Mouse (Mus musculus) embryonic facial prominence, embryonic 10.5 days (tissue): Measurements from ENCODE around the gene Arntl. TPM values are rescaled to one million over a fixed set of nuclear protein-coding genes. Genes with fewer than 3 reads are reported as not detected.

Source experiments
- DNase-seq: peaks from one replicate; pipeline ENCODE4 v3.0.0-alpha.2; 2017; ENCODE audit warnings: low spot score
- H3K27ac ChIP-seq: fragments of 300-500 bp; sonication (generic); replicated peaks from 2 replicates; pipeline ENCODE4 v1.5.1; 2016; ENCODE audit warnings: mild to moderate bottlenecking
- H3K27me3 ChIP-seq: fragments of 300-500 bp; sonication (generic); replicated peaks from 2 replicates; pipeline ENCODE4 v1.6.1; 2016; ENCODE audit warnings: low read depth, mild to moderate bottlenecking; ENCODE audit not compliant: poor library complexity, severe bottlenecking
- H3K36me3 ChIP-seq: fragments of 300-500 bp; sonication (generic); replicated peaks from 2 replicates; pipeline ENCODE4 v1.6.1; 2016; ENCODE audit warnings: mild to moderate bottlenecking, moderate library complexity
- H3K4me1 ChIP-seq: fragments of 300-500 bp; sonication (generic); 2 replicates; pipeline ENCODE4 v1.6.1; 2016
- H3K4me3 ChIP-seq: fragments of 300-500 bp; sonication (generic); 2 replicates; pipeline ENCODE4 v1.5.1; 2016; ENCODE audit warnings: mild to moderate bottlenecking, moderate library complexity
- H3K9me3 ChIP-seq: fragments of 300-500 bp; sonication (generic); 2 replicates; pipeline ENCODE4 v1.6.1; 2016; ENCODE audit warnings: mild to moderate bottlenecking
- WGBS: fragments of 180-500 bp; shearing (Covaris S2); methylation state at CpG from one replicate; pipeline ENCODE4 v1.1.7; 2016; 5-methylcytosine and 5-hydroxymethylcytosine counted together
- polyA plus RNA-seq: library from polyadenylated mRNA; unstranded; fragments of >200 nt; fragmentation: Nextera tagmentation; extraction: Ambion mirVana; gene quantifications from 2 replicates; pipeline ENCODE4 v1.2.1, GENCODE M21; 2016

The Arntl gene
- polyA plus RNA-seq, 1 experiment from 2014 or later = 8.5 TPM

DNA sequence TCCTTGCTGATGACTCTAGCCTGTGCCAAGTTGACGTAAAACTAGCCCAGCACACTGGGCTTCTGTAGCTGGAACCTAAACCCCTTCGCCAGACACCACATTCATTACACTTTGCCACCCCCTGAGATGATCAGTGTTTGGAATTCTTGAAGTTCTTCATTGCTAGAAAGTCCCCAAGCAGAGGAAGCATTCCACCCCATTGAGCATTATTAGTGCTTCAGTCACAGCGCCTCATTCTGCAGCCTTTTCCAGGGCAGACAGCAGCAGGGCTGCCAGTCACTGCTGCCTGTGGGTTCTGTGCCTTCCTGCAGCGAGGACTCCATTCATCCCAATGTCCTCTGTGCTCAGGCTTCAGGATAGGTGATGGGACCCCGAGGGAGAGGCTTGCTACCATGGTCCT lies 37.9 kb downstream of the Arntl start:
- H3K4me1 ChIP-seq = peaks cover 10% of the 10 kb centered on the region; the same call in 1 of the 2 replicates
- DNase-seq = no peak
- no peaks in the 10 kb centered on the region for H3K9me3 ChIP-seq
- 78% methylated on average over 5 of the region's 5 CpGs for WGBS
- no peak overlapping the region for H3K4me3 ChIP-seq
- no peaks in the 10 kb centered on the region for H3K27me3 ChIP-seq
- H3K36me3 ChIP-seq = no peaks in the 10 kb centered on the region
- H3K27ac ChIP-seq = no peak overlapping the region

DNA sequence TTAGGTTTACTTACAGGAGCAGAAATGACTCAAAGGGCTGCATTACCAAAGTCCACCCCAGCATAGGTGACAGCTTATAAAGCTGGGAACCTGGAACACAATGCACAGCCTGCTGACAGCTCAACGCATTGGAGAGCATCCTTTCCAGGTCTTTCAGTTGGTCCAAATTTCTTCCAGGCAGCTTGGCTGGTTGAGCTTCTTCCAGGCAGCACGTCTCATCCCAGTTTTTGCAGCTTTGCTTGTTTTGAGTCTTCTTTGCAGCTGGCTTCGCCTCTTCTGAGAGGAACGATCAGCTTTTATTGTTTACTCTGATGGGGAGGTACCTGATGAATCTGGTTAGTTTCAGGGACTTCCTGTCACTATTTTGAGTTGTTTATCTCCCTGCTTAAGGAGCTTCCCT lies 39.2 kb downstream of the Arntl start:
- Histone ChIP-seq H3K9me3 (no peaks in the 10 kb centered on the region), H3K4me1 (peaks cover 22% of the 10 kb centered on the region)
- 80% methylated on average over 4 of the region's 4 CpGs for WGBS

DNA sequence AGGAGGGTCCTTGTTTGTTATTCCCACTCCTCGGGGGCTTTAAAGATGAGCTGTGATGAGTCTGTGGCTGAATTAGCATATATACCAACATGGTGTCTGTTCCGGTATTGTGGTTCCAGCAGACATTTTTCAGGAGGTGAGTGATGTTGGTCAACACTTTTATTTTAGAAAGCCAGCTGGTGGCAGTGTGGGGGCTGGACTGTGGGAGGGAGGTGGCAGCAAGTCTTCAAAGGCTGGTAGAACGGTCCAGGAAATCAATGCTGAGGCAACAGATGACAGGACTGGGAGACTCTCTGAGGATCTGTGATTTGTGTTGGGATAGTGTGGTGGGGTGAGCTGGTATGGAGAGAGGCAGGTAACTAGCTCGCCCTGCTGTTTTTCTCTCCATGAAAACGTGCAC lies 39.9 kb downstream of the Arntl start:
- H3K4me3 ChIP-seq = no peak overlapping the region
- H3K9me3 ChIP-seq = no peaks in the 10 kb centered on the region
- WGBS = 81% methylated on average over 5 of the region's 5 CpGs
- H3K4me1 ChIP-seq = peaks cover 22% of the 10 kb centered on the region
- no peaks in the 10 kb centered on the region for H3K27me3 ChIP-seq
- DNase-seq = no peak
- H3K36me3 ChIP-seq = no peaks in the 10 kb centered on the region
- H3K27ac ChIP-seq = no peak overlapping the region

More for the DNA sequence above, 39.2 kb downstream of the Arntl start:
- H3K36me3 ChIP-seq = no peaks in the 10 kb centered on the region
- H3K27ac ChIP-seq = no peak overlapping the region
- H3K27me3 ChIP-seq = no peaks in the 10 kb centered on the region
- H3K4me3 ChIP-seq = no peak overlapping the region
- DNase-seq = no peak

DNA sequence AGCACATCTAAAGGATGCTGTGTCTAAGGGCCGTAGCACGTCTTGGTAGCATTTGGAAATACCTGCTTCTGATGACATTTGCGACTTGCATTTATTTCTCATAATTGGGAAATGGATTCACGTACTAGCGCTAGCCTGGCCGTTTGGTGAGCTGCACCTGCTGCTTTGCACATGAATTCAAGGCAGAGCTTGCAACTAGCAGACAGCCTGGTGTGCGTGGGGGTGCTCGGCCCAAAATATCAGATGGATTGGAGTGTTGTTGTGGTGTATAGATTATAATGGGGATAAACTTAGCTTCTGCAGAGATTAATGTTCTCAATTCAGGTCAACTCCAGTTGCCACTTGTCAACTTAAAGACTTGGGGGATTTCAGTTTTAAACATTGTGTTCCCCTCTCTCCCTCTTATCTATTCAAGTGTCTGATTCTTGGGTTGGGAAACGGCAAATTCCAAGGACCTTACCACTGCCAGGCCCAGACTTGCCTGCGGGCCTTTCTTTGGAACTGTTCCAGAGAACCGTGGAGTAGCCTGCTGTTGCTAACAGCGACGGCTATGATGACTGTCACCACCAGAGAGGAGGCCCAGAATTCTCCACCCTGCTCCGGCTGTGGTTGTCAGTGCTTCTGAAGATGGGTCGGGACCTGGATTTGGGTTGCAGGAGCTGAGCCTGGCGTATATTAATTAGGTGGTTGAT lies 42.0 kb downstream of the Arntl start:
- Histone ChIP-seq H3K4me1 (peaks cover 22% of the 10 kb centered on the region), H3K27ac (no peak overlapping the region), H3K36me3 (no peaks in the 10 kb centered on the region), H3K9me3 (no peaks in the 10 kb centered on the region), H3K27me3 (no peaks in the 10 kb centered on the region), H3K4me3 (no peak overlapping the region)
- DNase-seq = no peak
- 80% methylated on average over 16 of the region's 16 CpGs for WGBS

DNA sequence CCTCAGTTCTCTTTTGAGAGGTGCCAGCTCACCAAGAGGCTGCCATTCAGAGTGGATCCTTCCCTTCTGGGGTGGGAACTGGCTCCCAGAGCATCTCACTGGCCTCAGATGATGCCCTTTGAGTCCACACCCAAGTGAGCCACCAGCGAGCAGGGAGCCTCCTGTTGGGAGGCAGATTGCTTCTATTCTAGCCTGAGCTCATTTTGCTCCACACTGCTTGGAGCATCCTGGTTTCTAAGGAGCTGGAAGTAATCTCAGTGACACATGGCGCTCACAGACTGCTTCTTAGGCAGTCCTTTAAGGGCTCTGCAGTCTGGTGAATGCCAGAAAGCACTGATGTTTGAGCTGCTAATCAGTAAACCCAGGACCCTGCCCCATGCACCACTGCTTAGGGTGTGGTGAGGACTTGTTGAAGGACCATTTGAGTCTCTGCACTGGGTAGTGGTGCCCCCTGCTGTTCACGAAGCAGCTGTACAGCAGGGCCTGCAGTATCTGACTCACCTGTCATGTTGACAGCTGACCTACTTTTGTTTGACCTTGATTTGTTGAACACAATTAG lies 43.2 kb downstream of the Arntl start:
- H3K27ac ChIP-seq = no peak overlapping the region; the same call in 1 of the 2 replicates

DNA sequence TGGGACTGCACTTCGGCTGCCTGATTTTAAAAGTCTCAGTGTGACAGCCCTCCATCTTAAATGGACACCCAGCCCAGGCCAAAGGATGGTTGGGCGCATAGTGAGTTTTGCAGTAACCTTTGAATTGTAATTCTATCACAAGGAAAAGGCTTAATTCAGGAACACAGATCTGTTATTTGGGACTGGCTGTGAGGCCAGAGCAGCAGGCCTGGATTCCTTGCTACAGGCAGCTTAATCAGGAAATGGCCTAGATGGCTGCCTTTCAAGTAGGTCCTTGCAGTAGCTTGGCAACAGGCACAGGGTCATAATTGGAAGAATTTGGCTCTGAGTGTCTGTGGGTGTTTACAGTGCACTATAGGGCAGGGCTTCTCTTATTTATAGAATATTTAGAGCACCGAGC lies 43.7 kb downstream of the Arntl start:
- H3K36me3 ChIP-seq = no peaks in the 10 kb centered on the region
- no peak overlapping the region for H3K27ac ChIP-seq
- DNase-seq = no peak
- 79% methylated on average over 3 of the region's 3 CpGs for WGBS
- H3K9me3 ChIP-seq = no peaks in the 10 kb centered on the region
- no peaks in the 10 kb centered on the region for H3K27me3 ChIP-seq
- H3K4me1 ChIP-seq = peaks cover 19% of the 10 kb centered on the region
- H3K4me3 ChIP-seq = no peak overlapping the region

More for the DNA sequence above, 43.2 kb downstream of the Arntl start:
- Histone ChIP-seq H3K4me3 (no peak overlapping the region), H3K36me3 (no peaks in the 10 kb centered on the region), H3K9me3 (no peaks in the 10 kb centered on the region), H3K4me1 (peaks cover 19% of the 10 kb centered on the region), H3K27me3 (no peaks in the 10 kb centered on the region)
- peak; percentile 55 for DNase-seq
- 45% methylated on average over 3 of the region's 3 CpGs for WGBS

DNA sequence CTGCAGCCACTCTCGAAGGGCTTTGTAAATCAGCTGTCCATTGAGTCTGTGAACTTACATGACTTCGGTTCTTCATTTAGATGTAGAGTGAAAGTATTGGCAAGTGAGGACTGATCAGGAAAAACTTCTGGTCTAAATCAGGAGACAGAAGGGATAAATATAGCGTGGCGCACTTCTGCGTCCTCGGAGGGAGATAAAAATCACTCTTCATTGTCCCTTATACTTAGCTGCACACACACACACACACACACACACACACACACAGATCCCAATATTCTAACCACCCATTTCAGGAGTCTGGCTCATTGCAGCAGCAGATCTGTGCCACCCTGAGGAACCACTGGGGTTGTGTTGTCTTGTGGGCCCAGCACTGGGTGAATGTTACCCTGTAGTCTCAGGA lies 44.3 kb downstream of the Arntl start:
- DNase-seq = no peak
- H3K27ac ChIP-seq = no peak overlapping the region
- no peak overlapping the region for H3K4me3 ChIP-seq
- H3K9me3 ChIP-seq = no peaks in the 10 kb centered on the region
- WGBS = 86% methylated on average over 6 of the region's 6 CpGs
- H3K27me3 ChIP-seq = no peaks in the 10 kb centered on the region
- peaks cover 19% of the 10 kb centered on the region for H3K4me1 ChIP-seq
- no peaks in the 10 kb centered on the region for H3K36me3 ChIP-seq

DNA sequence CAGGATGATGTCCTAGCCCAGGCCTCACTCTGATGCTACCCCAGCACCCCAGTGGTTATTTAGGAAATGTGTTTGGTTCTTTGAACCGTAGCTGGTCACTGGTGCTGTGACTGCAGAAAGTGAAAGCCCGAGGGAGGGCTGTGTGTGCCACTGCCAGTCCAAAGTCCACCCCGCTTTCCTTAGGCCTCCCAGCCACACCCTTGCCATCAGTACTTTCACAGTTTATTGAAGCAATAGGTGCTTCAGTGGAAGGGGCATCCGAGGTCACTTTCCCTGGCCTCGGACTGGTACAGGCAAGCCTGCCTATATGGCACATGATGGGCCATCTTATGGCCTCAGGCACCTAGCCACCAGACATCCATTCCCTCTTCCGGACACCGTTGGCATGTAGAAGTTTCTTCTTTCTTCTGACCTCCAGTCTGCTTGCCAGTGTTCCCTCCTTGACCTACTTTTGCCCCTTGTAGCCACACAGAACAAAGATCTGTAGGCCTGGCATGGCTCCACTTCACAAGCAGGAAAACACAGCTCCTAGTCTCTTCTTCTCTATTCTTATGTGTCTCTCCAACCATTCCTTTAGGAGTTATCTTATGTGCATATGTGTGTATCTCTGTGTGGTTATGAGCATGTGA lies 46.6 kb downstream of the Arntl start:
- no peak for DNase-seq
- WGBS = 92% methylated on average over 7 of the region's 7 CpGs
- H3K4me1 ChIP-seq = peaks cover 18% of the 10 kb centered on the region

DNA sequence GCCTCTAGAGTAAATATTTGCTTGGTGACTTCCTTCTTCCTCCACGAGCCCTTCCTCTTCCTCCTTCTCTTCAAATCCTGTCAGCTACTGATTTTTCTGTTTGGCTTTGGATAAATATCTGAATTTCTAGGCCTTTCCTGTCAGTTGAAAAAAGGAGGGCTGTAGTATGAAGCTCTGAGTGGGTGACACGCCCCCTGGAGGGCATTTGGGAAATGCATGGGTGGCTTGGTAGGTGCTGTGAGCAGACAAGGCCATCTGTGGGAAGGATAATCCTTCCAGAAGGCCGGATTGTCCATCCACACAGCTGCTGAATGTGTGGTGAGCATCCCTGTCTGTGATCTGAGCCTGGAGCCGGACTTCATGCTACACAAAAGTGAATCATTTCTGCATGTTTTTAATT lies 48.8 kb downstream of the Arntl start:
- no peaks in the 10 kb centered on the region for H3K9me3 ChIP-seq
- H3K36me3 ChIP-seq = no peaks in the 10 kb centered on the region
- no peak overlapping the region for H3K4me3 ChIP-seq
- peak; percentile 62 for DNase-seq
- WGBS = 49% methylated on average over 4 of the region's 4 CpGs
- H3K27me3 ChIP-seq = no peaks in the 10 kb centered on the region
- H3K27ac ChIP-seq = no peak overlapping the region
- H3K4me1 ChIP-seq = peaks cover 12% of the 10 kb centered on the region

More for the DNA sequence above, 46.6 kb downstream of the Arntl start:
- H3K27ac ChIP-seq = no peak overlapping the region
- H3K27me3 ChIP-seq = no peaks in the 10 kb centered on the region
- H3K36me3 ChIP-seq = no peaks in the 10 kb centered on the region
- no peaks in the 10 kb centered on the region for H3K9me3 ChIP-seq
- no peak overlapping the region for H3K4me3 ChIP-seq

DNA sequence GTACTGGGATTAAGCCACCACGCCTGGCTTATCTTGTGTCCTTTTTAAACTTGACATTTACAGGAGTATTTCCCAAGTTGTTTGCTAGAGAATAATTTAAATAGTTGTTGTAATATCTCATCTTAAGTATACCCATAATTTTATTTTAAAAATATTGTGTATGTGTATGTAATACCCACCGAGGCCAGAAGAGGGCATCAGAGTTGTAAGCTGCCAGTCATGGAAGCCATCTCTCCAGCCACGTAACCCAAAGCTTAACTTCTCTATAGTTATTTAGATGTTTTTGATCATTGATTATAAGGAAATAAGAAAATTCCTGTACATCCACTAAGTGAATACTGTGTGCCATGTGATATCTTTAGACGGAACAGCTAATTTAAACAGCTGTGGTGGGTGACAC lies 51.2 kb downstream of the Arntl start:
- peaks cover 14% of the 10 kb centered on the region for H3K4me1 ChIP-seq
- no peak for DNase-seq
- no peak overlapping the region for H3K4me3 ChIP-seq
- no peak overlapping the region for H3K27ac ChIP-seq
- no peaks in the 10 kb centered on the region for H3K9me3 ChIP-seq
- no peaks in the 10 kb centered on the region for H3K36me3 ChIP-seq
- WGBS = 68% methylated on average over 4 of the region's 4 CpGs
- no peaks in the 10 kb centered on the region for H3K27me3 ChIP-seq

DNA sequence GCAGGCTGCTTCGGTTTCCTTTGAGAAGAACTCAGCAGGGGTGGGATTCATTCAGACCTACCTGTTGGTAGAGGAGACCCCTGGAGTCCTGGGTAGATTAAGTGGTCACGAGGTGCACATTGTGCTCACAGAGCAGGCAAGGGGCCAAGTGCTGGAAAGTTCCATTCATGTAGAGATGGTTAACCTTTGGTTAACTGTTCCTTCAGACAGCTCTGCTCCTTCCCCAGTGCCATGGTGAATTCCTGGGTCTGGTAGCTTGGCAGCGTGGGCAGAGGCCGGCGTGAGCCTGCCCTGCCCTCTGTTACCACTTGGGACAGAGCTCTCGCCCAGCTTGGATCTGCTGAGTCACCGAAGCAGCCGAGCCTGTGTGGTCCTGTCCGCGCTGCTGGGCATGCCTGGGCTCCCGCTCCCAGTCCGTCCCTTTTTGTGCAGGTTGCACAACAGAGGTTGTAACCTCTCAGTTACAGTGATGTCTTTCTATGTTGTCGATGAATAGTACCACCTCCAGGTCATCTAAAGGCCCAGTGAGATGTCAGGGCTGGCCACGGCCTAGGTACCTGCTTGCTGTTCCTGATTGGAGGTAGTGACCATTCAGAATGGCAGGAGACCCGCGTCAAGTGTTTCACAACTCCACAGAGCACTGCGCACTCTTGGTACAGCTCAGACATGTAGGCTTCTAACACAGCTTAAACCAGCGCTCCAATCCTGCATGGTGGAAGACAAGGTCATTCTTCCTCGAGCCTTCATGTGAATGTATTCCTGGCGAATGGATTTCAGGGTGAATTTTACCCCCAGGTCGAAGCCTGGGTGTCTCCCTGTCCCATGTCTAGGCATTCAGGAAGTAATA lies 53.3 kb downstream of the Arntl start:
- Histone ChIP-seq H3K4me1 (peaks cover 29% of the 10 kb centered on the region), H3K36me3 (no peaks in the 10 kb centered on the region), H3K27ac (no peak overlapping the region), H3K4me3 (no peak overlapping the region), H3K27me3 (no peaks in the 10 kb centered on the region), H3K9me3 (no peaks in the 10 kb centered on the region)
- DNase-seq = peak; percentile 31
- 72% methylated on average over 21 of the region's 21 CpGs for WGBS

DNA sequence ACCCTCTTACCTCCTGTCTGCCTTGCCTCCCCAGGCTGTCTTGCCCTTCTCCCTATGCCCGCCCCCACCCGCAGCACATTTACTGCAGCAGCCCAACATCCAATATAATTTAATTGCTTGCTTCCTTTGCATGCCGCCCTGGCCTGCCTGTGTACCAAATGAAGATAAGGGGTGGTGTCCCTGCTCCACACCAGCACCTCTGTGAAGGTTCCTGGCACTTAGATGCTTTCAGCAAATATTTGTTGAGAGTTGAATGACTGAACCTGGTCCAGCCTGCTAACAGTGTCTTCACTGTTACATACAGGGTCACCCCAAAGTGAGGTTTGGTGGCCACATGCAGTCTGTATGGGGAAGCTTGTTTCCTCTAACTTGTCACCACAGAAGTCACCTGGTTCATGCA lies 54.4 kb downstream of the Arntl start:
- no peaks in the 10 kb centered on the region for H3K36me3 ChIP-seq
- 77% methylated on average over 3 of the region's 3 CpGs for WGBS
- H3K4me3 ChIP-seq = no peak overlapping the region
- no peak overlapping the region for H3K27ac ChIP-seq
- H3K4me1 ChIP-seq = peaks cover 29% of the 10 kb centered on the region
- no peaks in the 10 kb centered on the region for H3K27me3 ChIP-seq
- H3K9me3 ChIP-seq = no peaks in the 10 kb centered on the region
- DNase-seq = no peak
